Comparison of ENCODE assay signal across 8 mouse cellular contexts in genomic region chr10:59916649-59917048, GRCm38 (mm10). TPM values are rescaled to one million over a fixed set of nuclear protein-coding genes. Genes with fewer than 3 reads are reported as not detected.
DNase-seq lines count a peak whose midpoint lies in the region; ATAC-seq and TF ChIP-seq lines count a peak whose summit lies in the region.

No protein-coding gene starts in this region.

- H3K9ac ChIP-seq in embryonic facial prominence, embryonic 15.5 days, result peak overlapping the region; percentile 12; the same call in 1 of the 2 replicates
- peak overlapping the region; percentile 48 for H3K9ac ChIP-seq in stomach, postnatal 0 days (ENCODE audit: low read length)

- peak overlapping the region; percentile 57 for H3K27ac ChIP-seq in kidney, adult 2 months (ENCODE audit: insufficient read depth, low read depth, low read length)
- peak overlapping the region; percentile 88 for H3K27ac ChIP-seq in embryonic facial prominence, embryonic 15.5 days (replicated peaks)
- peak overlapping the region; percentile 91 for H3K27ac ChIP-seq in stomach, postnatal 0 days (replicated peaks)

- H3K27me3 ChIP-seq in kidney, adult 2 months (replicated peaks; ENCODE audit: control insufficient read depth, insufficient read depth, low read length), result no peaks in the 10 kb centered on the region
- no peaks in the 10 kb centered on the region for H3K27me3 ChIP-seq in embryonic facial prominence, embryonic 15.5 days
- H3K27me3 ChIP-seq in stomach, postnatal 0 days (ENCODE audit: control insufficient read depth, insufficient read depth, low read length), result no peaks in the 10 kb centered on the region

- H3K4me2 ChIP-seq in embryonic facial prominence, embryonic 15.5 days (replicated peaks), result peak overlapping the region; percentile 63
- H3K4me2 ChIP-seq in stomach, postnatal 0 days (replicated peaks; ENCODE audit: low read depth), result peak overlapping the region; percentile 58

- TF ChIP-seq POLR2A in kidney, adult 2 months (IDR thresholded peaks at IDR 0.05; ENCODE audit: low read depth, low read length), result no peak

- TF ChIP-seq EP300 in stomach, postnatal 0 days (optimal IDR thresholded peaks at IDR 0.05), result no peak

- H3K36me3 ChIP-seq in kidney, adult 2 months (ENCODE audit: control insufficient read depth, insufficient read depth, low read length), result no peaks in the 10 kb centered on the region
- no peaks in the 10 kb centered on the region for H3K36me3 ChIP-seq in embryonic facial prominence, embryonic 15.5 days
- no peaks in the 10 kb centered on the region for H3K36me3 ChIP-seq in stomach, postnatal 0 days (ENCODE audit: control insufficient read depth, insufficient read depth, low read length)

- H3K4me3 ChIP-seq in kidney, adult 2 months (ENCODE audit: insufficient read depth, low read depth, low read length), result peak overlapping the region; percentile 15; the same call in 1 of the 2 replicates
- H3K4me3 ChIP-seq in embryonic facial prominence, embryonic 15.5 days (replicated peaks), result peak overlapping the region; percentile 34
- H3K4me3 ChIP-seq in stomach, postnatal 0 days (ENCODE audit: low read depth, low read length), result peak overlapping the region; percentile 17

- no peak for TF ChIP-seq CTCF in kidney, adult 2 months (conservative IDR thresholded peaks at IDR 0.05; ENCODE audit: insufficient read depth, insufficient read length, low read depth, low read length)
- no peak for TF ChIP-seq CTCF in stomach, postnatal 0 days (IDR thresholded peaks at IDR 0.05; ENCODE audit: low read depth)

- H3K4me1 ChIP-seq in kidney, adult 2 months (ENCODE audit: control insufficient read depth, insufficient read depth, low read length), result peaks cover 24% of the 10 kb centered on the region
- H3K4me1 ChIP-seq in embryonic facial prominence, embryonic 15.5 days, result peaks cover 52% of the 10 kb centered on the region
- peaks cover 7% of the 10 kb centered on the region for H3K4me1 ChIP-seq in stomach, postnatal 0 days (replicated peaks; ENCODE audit: control insufficient read depth, insufficient read depth)

- no peaks in the 10 kb centered on the region for H3K9me3 ChIP-seq in embryonic facial prominence, embryonic 15.5 days (replicated peaks)
- H3K9me3 ChIP-seq in stomach, postnatal 0 days (ENCODE audit: control insufficient read depth, low read length), result no peaks in the 10 kb centered on the region

- DNase-seq in kidney, adult 2 months, result no peak
- no peak for DNase-seq in kidney, adult 9 months
- DNase-seq in lung, postnatal 10 days, result peak; percentile 82
- peak; percentile 77 for DNase-seq in stomach, postnatal 0 days (ENCODE audit: low spot score)
- no peak for DNase-seq in urinary bladder, adult 18-20 months (ENCODE audit: low spot score in 2 of 2)

- ATAC-seq in embryonic facial prominence, embryonic 15.5 days (ENCODE audit: insufficient number of reproducible peaks, low FRiP score, low TSS enrichment, low read depth), result peak; percentile 81
- ATAC-seq in inflammation-experienced regulatory T-cells, adult 6 months, result peak; percentile 46
- peak; percentile 77 for ATAC-seq in stomach, postnatal 0 days (ENCODE audit: low FRiP score, low TSS enrichment)
- ATAC-seq in frontal cortex, adult (ENCODE audit: low TSS enrichment), result no peak

- WGBS in kidney, adult 2 months, result 3% methylated on average over 10 of the region's 10 CpGs
- WGBS in embryonic facial prominence, embryonic 15.5 days, result 2% methylated on average over 10 of the region's 10 CpGs
- 3% methylated on average over 10 of the region's 10 CpGs for whole genome bisulfite sequencing in stomach, postnatal 0 days

RNA-seq across cellular contexts. Expression of gene Ddit4, which starts 35.0 kb away (rescaled TPM):
- 21.1 and 21.6 TPM in 2 replicates for polyA plus RNA-seq in kidney, adult 2 months (2012; rRNA removed)
- 83.3 and 89.1 TPM in 2 replicates for polyA plus RNA-seq in embryonic facial prominence, embryonic 15.5 days (2015; fragmentation: Nextera tagmentation; extraction: Ambion mirVana)
- polyA plus RNA-seq in inflammation-experienced regulatory T-cells, adult 6 months (2017; shearing (Covaris generic)), result 10 to 100 TPM; 11.5 to 25.9 (median 14.4) TPM
- polyA plus RNA-seq in stomach, postnatal 0 days (2015; fragmentation: Nextera tagmentation; extraction: Ambion mirVana), result 12.4 and 17.3 TPM in 2 replicates

RNA-seq across cellular contexts. Expression of gene Dnajb12, which starts 37.3 kb away (rescaled TPM):
- 85.8 and 87.3 TPM in 2 replicates for polyA plus RNA-seq in kidney, adult 2 months (2012; rRNA removed)
- 24.1 and 24.8 TPM in 2 replicates for polyA plus RNA-seq in embryonic facial prominence, embryonic 15.5 days (2015; fragmentation: Nextera tagmentation; extraction: Ambion mirVana)
- 10 to 100 TPM; 15.7 to 18.1 (median 17.4) TPM for polyA plus RNA-seq in inflammation-experienced regulatory T-cells, adult 6 months (2017; shearing (Covaris generic))
- 17.4 and 19.0 TPM in 2 replicates for polyA plus RNA-seq in stomach, postnatal 0 days (2015; fragmentation: Nextera tagmentation; extraction: Ambion mirVana)

Comparison
In these comparisons a context has a peak if more than half of its experiments do, and no peak if none do; other contexts are left out.
1. DNase-seq: peak in lung, postnatal 10 days (single experiment) and stomach, postnatal 0 days (single experiment); none in kidney, adult 2 months (single experiment), kidney, adult 9 months (single experiment) and urinary bladder, adult 18-20 months (0 of 2).
2. Peak in every context shown above with its lines, with median percentiles within 50 percentile points of each other: H3K27ac ChIP-seq and H3K4me3 ChIP-seq.